Mouse (Mus musculus) cerebellum, adult (tissue): ENCODE measurements around the gene Fam120b.
"Not testable (repeated sequence)": the region's sequence is repeated elsewhere in the genome, so short reads cannot be mapped to it uniquely, and the experiment has no call there.

ENCODE experiments used
- ATAC-seq: cut with Nextera tagmentation; 2 replicates; pipeline ENCODE4 v1.9.2; 2017; ENCODE audit warnings: mild to moderate bottlenecking, moderate library complexity, mixed read lengths; ENCODE audit not compliant: insufficient number of reproducible peaks, low FRiP score, low TSS enrichment

The Fam120b gene

DNA sequence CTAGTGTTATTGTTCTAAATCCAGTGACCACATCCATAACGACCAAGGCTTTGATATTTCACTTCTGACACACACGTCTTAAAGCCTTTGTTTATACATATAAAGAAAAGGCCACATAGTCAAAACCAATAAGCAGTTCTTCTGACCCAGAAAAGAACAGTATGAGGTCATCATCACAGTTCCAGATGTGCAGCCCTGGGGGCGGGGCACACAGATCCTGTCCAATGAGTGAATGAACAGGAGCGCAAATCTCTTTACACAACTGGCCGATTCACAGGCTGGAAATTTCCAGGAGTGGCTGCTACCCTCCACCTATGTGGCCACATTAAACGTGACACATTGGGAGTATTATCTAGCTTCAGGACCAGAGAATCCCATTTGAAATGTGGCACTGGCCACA is 33.4 kb downstream of the Fam120b start:
- ATAC-seq: no peak

GRCm38 (mm10) chr17:15429937-15430336 is 33.9 kb downstream of the Fam120b start:
- ATAC-seq: no peak

DNA sequence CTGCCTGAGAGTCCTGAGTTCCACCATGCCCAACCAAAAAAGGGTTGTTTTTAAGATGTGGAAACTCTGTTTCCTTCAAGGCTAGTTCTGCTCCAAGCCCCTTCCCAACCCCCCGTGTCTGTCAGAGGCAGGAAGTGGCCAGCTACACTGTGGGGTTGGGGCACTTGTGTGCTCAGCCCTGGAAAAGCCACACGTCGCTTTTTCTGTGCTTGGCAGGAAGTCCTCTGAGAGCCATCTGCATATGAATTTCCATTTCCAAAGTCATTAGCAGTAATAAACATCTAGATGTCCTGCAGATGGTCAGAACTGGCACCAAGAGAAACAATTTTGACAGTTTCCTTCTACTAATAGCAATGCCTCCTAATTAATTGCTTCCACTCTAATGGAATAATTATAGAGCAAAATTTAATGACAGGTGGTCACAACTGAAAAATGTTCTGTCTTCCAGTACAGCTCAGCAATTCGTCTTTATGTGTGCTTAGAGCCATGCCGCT is 35.1 kb downstream of the Fam120b start:
- ATAC-seq: peak; percentile 79

- ATAC-seq: no peak
These were observed 35.5 kb downstream of the Fam120b start for GRCm38 (mm10) chr17:15431551-15431950.

- ATAC-seq: no peak
These were observed 36.0 kb downstream of the Fam120b start for GRCm38 (mm10) chr17:15432036-15432435.

GRCm38 (mm10) chr17:15434748-15435147 is 38.7 kb downstream of the Fam120b start:
- ATAC-seq: no peak

GRCm38 (mm10) chr17:15440067-15440462 is 44.1 kb downstream of the Fam120b start:
- no peak for ATAC-seq

DNA sequence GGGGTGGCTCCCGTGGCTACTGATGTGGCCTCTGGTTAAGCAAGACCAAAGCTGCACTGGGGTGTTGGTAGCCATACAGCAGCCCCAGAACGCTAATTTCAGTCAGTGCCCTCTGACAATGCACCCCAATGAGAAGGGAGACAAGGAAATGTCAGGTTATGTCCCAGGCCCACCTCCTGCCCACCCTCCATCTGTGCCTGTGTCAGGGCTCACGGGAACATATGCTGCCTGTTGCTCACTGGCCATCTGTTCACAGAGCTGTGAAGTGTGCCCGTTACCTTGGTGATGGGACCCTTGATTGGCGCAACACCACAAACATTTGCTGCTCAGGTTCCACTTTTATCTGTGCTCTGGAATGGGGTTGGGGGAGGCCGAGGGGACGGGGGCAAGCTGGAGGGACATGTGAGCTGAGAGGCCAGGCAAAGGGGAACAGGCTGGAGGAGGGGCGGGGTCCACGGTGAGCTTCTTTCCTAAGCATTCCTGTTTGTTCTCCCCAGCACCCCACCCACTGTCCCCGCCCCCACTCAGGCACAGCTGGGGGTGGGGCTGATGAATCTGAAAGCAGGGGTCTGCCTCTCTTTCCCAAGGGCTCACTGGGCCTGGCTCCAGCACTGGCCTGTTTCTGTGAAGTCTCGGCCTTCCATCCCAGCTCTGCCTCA is 44.6 kb downstream of the Fam120b start:
- no peak for ATAC-seq

- no peak for ATAC-seq
These were observed 49.4 kb downstream of the Fam120b start for GRCm38 (mm10) chr17:15445421-15445820.

DNA sequence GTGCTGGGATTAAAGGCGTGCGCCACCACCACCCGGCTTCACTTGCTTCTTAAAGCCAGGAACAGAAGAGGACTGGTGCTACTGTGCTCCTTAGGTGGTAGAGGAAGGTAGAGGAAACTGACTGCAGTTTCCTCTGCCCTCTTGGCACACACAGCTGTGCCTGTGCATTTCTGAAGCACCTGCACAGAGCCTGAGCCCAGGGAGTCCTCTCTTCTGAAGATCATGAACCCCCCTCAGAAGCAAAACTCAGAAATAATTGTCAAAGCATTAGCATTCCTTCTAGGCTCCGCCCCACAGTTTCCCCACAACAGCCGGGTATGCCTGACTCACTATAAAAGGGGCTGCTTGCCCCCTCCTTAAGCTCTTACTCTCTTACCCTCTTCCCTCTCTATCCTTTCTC is 51.8 kb downstream of the Fam120b start:
- ATAC-seq: no peak

GRCm38 (mm10) chr17:15449144-15449543 is 53.1 kb downstream of the Fam120b start:
- ATAC-seq: not testable (repeated sequence)

DNA sequence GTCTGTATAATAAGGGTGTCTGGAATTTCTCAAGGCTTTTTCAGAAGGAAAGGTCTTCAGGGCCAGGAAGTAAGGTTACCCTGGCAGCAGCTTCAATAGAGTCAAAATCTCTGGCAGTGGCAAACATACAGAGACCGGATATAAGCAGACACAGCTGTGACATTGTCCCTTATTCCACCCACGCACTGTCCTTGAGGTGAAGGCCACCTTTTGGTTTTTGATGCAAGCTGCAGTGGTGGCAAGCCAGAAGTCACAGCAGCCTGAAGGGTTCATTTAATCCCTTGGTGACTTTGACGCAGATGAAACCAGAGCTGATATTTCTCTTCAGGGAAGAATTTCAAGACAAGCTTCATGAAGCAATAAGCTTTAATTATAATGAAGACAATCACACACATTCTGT is 53.6 kb downstream of the Fam120b start:
- ATAC-seq: no peak

GRCm38 (mm10) chr17:15455203-15455602 is 59.2 kb downstream of the Fam120b start:
- no peak for ATAC-seq

- ATAC-seq: no peak
These were observed 60.6 kb downstream of the Fam120b start for GRCm38 (mm10) chr17:15456595-15456994.

GRCm38 (mm10) chr17:15459761-15460160 is 63.8 kb downstream of the Fam120b start:
- no peak for ATAC-seq

DNA sequence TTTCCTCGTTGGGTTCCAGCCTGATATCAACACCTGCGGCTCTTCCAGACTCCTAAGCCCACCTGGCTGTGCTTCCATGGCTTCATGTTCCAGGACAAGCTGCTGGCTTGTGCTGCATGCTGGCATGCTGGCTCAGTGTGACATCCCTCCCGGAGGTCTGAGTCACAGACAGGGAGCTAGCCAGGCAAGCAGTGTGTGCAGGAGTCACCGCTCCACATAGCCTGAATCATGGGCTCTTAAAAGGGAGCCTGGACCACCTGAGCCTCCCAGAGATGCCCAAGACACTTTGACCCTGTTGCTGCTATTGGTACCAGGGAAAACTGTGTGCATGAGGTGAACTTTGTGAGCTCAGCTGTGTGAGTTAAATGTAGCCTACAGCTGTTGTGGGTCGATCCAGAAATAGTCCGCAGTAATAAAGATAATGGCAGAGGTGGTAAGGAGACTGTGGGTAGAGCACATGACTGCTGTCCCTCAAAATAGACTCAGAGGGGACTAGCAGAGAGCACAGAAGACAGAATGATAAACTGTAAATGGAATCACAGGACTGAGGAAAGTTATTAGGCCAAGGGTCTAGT is 66.0 kb downstream of the Fam120b start:
- ATAC-seq: no peak

DNA sequence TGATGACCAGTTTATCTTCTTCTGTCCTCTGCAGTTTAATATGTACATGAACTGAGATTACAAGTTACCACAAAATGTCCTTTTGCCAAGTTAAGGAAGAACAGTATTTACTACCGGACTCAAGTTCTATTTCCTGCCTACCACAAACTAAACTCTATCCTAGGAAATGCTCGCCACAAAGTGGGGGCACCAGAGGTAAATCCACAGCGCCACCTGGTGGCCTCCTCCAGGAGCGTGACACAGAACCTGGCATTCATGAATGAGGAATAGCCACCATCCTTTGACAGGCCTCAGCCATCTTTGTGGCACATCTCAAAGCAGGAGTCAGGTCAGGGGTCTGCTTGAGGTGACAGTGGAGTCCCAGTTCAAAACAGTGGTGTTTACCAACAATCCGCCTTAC is 71.7 kb downstream of the Fam120b start:
- 0 out of 2 replicates have a peak, but pooled peaks have one; percentile 36 for ATAC-seq

DNA sequence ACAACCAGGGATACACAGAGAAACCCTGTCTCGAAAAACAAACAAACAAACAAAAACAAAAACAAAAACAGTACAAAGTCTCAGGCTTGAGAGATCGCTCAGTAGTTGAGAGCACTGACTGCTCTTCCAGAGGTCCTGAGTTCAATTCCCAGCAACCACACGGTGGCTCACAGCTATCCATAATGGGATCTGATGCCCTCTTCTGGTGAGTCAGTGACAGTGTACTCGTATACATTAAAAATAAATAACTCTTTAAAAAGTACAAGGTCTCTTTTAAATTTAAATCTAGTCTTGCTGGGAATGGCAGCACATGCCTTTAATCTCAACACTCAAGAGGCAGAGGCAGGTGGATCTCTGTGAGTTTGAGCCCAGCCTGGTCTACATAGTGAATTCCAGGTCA is 76.7 kb downstream of the Fam120b start:
- ATAC-seq: no peak
